Mouse (Mus musculus): ENCODE data around the gene Fpgt.

The Fpgt gene

GRCm38 (mm10) chr3:155093116-155093956 is at the start of gene Fpgt, which contains the start of gene Lrriq3:
Gene Fpgt (minus strand): TSS chr3:155093403.
Gene Lrriq3 (plus strand): TSS chr3:155093434.
- peak; percentile 94 to 96 for DNase-seq

- no peak for DNase-seq
These were observed 47.8 kb upstream of the Fpgt start for GRCm38 (mm10) chr3:155141047-155141446.

GRCm38 (mm10) chr3:155137737-155138136 is 44.5 kb upstream of the Fpgt start:
- DNase-seq = no peak

GRCm38 (mm10) chr3:155105957-155106356 is 12.8 kb upstream of the Fpgt start:
- DNase-seq = no peak

GRCm38 (mm10) chr3:155099266-155099665 is 6.1 kb upstream of the Fpgt start:
- no peak for DNase-seq

GRCm38 (mm10) chr3:155092081-155092480 is 1.1 kb downstream of the Fpgt start:
- DNase-seq = no peak

GRCm38 (mm10) chr3:155077908-155078307 is 15.3 kb downstream of the Fpgt start:
- DNase-seq = no peak

- DNase-seq = no peak
These were observed 33.8 kb downstream of the Fpgt start for GRCm38 (mm10) chr3:155059449-155059822.

GRCm38 (mm10) chr3:155058800-155059448 is 34.3 kb downstream of the Fpgt start:
- no peak for DNase-seq

GRCm38 (mm10) chr3:155057566-155057965 is 35.6 kb downstream of the Fpgt start:
- no peak for DNase-seq

- DNase-seq = no peak
These were observed 36.6 kb downstream of the Fpgt start for GRCm38 (mm10) chr3:155056606-155057005.

DNA sequence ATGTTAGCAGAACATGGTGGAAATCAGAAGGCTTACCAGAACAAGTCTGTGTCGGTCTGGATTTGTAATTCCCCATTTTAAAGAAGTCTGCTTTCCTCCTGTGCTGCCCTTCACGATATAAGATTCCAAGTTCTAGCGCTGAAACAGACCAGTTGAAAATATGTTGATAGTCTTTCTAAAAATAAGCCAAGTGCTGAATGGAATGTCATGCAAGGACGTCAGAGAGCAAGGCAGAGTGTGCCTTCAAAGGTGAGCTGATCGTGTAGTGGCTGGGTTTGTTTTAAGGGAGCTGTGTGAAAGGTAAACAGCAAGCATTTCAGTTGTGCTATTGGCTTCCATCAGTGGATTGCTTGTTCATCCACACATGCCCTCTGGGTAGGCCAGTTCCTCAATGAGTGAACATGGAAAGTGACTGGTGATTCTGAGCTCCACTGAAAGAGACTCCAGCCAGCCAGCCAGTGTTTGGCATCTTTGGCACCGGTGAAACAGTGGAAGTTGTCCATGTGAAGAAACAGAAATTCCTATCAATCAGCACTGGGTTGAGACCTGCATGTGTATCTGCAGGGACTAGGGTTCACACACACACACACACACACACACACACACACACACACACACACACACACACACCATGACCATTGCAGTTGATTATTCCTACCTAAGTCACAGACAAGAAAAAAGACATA is 37.8 kb downstream of the Fpgt start, which contains the start of gene Tnni3k:
Tnni3k (minus strand) TSS at position 177 of the 686 bp plus-strand sequence.
- no peak for DNase-seq

DNA sequence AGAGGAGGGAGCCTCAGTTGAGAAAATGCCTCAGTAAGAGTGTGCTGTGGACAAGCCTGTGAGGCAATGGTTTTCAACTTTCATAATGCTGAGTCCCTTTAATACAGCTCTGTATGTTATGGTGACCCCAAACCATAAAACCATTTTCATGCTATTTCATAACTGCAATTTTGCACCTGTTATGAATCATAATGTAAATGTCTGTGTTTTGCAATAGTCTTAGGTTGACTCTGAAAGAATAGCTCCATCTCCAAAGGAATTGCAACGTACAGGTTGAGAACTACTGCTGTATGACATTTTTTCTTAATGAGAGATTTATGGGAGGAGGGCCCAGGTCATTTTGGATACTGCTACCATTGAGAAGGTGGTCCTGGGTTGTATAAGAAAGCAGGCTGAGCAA is 40.0 kb downstream of the Fpgt start:
- DNase-seq = no peak

- DNase-seq = no peak
These were observed 41.2 kb downstream of the Fpgt start for GRCm38 (mm10) chr3:155052021-155052420.

DNA sequence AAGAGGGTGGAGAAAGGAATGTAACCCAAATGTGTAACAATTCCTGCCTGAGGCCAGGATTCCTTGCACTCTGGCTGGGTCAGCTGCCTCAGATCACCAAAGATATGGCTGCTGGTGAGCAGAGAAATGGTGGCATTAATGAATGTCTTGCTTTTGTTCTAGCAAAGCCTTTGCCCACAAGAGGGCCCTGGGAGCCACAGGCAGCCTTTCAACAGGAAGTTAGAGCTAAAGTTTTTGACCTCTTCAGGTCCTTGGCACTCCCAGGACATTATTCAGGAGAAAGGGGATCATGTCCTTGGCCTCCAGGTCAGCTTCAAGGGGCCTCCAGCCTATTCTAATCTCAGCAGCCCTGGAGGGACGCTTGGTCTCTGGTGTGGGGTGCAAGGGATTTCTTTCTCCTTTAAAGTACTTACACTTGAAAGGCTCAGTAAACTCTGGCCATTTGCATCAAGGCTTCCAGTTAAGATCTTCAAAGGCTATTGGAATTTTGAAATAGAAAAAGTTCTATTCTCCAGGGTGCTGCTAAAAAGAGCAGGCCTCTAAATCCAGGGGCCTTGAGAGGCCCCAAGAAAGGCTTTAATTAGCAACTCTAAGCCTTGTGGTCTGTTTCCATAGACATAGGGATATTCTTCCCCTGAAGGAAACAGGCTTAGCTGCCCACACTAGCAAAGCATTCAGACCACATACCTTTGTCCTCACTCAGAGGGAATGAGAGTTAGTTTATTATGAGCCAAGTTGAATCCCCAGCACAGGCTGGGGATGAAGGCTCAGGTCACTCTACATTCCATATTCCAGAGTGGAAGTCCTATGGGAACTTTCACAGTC is 54.0 kb downstream of the Fpgt start:
- DNase-seq = no peak

Data from cerebellum, postnatal 10 days (tissue).